Mouse (Mus musculus) midbrain, embryonic 10.5 days (tissue): ENCODE data around the gene Zfp459. TPM values are rescaled to one million over a fixed set of nuclear protein-coding genes. Genes with fewer than 3 reads are reported as not detected.
"Not testable (repeated sequence)": the region's sequence is repeated elsewhere in the genome, so short reads cannot be mapped to it uniquely, and the experiment has no call there.

ENCODE experiments used
- DNase-seq: peaks from one replicate; pipeline ENCODE4 v3.0.0-alpha.2; 2017; ENCODE audit warnings: low spot score
- H3K27ac ChIP-seq: fragments of 300-500 bp; sonication (generic); replicated peaks from 2 replicates; pipeline ENCODE4 v1.5.1; 2016; ENCODE audit warnings: mild to moderate bottlenecking
- H3K27me3 ChIP-seq: fragments of 300-500 bp; sonication (generic); 2 replicates; pipeline ENCODE4 v1.6.1; 2016; ENCODE audit warnings: low read depth, mild to moderate bottlenecking; ENCODE audit not compliant: poor library complexity, severe bottlenecking
- H3K36me3 ChIP-seq: fragments of 300-500 bp; sonication (generic); 2 replicates; pipeline ENCODE4 v1.6.1; 2016; ENCODE audit warnings: mild to moderate bottlenecking, moderate library complexity
- H3K4me1 ChIP-seq: fragments of 300-500 bp; sonication (generic); 2 replicates; pipeline ENCODE4 v1.6.1; 2016
- H3K4me3 ChIP-seq: fragments of 300-500 bp; sonication (generic); 2 replicates; pipeline ENCODE4 v1.5.1; 2016; ENCODE audit warnings: mild to moderate bottlenecking, moderate library complexity
- H3K9me3 ChIP-seq: fragments of 300-500 bp; sonication (generic); replicated peaks from 2 replicates; pipeline ENCODE4 v1.6.1; 2016; ENCODE audit warnings: mild to moderate bottlenecking
- WGBS: fragments of 180-500 bp; shearing (Covaris S2); methylation state at CpG from one replicate; pipeline ENCODE4 v1.1.7; 2016; 5-methylcytosine and 5-hydroxymethylcytosine counted together
- polyA plus RNA-seq: library from polyadenylated mRNA; unstranded; fragments of >200 nt; fragmentation: Nextera tagmentation; extraction: Ambion mirVana; gene quantifications from 2 replicates; pipeline ENCODE4 v1.2.1, GENCODE M21; 2016

The Zfp459 gene
- polyA plus RNA-seq = 0.39 TPM in 2 replicates

GRCm38 (mm10) chr13:67421207-67421857, at the start of gene Zfp459:
TSS of gene Zfp459 (minus strand) at chr13:67421418.
- WGBS = 3% methylated on average over 22 of the region's 22 CpGs
- H3K27me3 ChIP-seq = no peaks in the 10 kb centered on the region
- H3K4me1 ChIP-seq = peaks cover 10% of the 10 kb centered on the region
- no peaks in the 10 kb centered on the region for H3K36me3 ChIP-seq
- H3K27ac ChIP-seq = peak within 1 kb of the TSS; percentile 69
- H3K9me3 ChIP-seq = no peaks in the 10 kb centered on the region
- H3K4me3 ChIP-seq = peak within 1 kb of the TSS; percentile 74
- DNase-seq = peak; percentile 68

- Histone ChIP-seq H3K9me3 (0 out of 2 replicates have a peak, but pooled peaks cover 5% of the 10 kb centered on the region), H3K4me3 (no peak overlapping the region), H3K36me3 (peaks cover 16% of the 10 kb centered on the region), H3K27me3 (no peaks in the 10 kb centered on the region), H3K27ac (no peak overlapping the region), H3K4me1 (no peaks in the 10 kb centered on the region)
- 86% methylated on average over 3 of the region's 3 CpGs for WGBS
- DNase-seq = no peak
Measured at GRCm38 (mm10) chr13:67469274-67469673, 48.1 kb upstream of the Zfp459 start.

GRCm38 (mm10) chr13:67463506-67464185, 42.4 kb upstream of the Zfp459 start:
- 88% methylated on average over 3 of the region's 5 CpGs for WGBS
- not testable (repeated sequence) for H3K27me3 ChIP-seq, H3K4me3 ChIP-seq, DNase-seq, H3K4me1 ChIP-seq, H3K36me3 ChIP-seq, H3K9me3 ChIP-seq, H3K27ac ChIP-seq

GRCm38 (mm10) chr13:67452021-67452309, 30.7 kb upstream of the Zfp459 start:
- H3K9me3 ChIP-seq = no peaks in the 10 kb centered on the region; the same call in 1 of the 2 replicates
- peaks cover 4% of the 10 kb centered on the region; the same call in 1 of the 2 replicates for H3K36me3 ChIP-seq
- peak overlapping the region; percentile 66 for H3K4me3 ChIP-seq
- peak; percentile 12 for DNase-seq
- peaks cover 12% of the 10 kb centered on the region for H3K4me1 ChIP-seq
- H3K27me3 ChIP-seq = no peaks in the 10 kb centered on the region
- WGBS = 2% methylated on average over 3 of the region's 3 CpGs
- H3K27ac ChIP-seq = peak overlapping the region; percentile 71

- H3K27me3 ChIP-seq = no peaks in the 10 kb centered on the region
- peak; percentile 76 for DNase-seq
- H3K36me3 ChIP-seq = peaks cover 10% of the 10 kb centered on the region
- 2% methylated on average over 20 of the region's 20 CpGs for WGBS
- H3K4me3 ChIP-seq = peak within 1 kb of the TSS; percentile 66
- H3K9me3 ChIP-seq = peaks cover 3% of the 10 kb centered on the region; the same call in 1 of the 2 replicates
- H3K27ac ChIP-seq = peak within 1 kb of the TSS; percentile 77
- H3K4me1 ChIP-seq = peaks cover 12% of the 10 kb centered on the region
Measured at GRCm38 (mm10) chr13:67451172-67452020, 30.2 kb upstream of the Zfp459 start, which contains the start of gene Zfp874a. TSS of gene Zfp874a (minus strand) at chr13:67451624.

GRCm38 (mm10) chr13:67437095-67437494, 15.9 kb upstream of the Zfp459 start:
- not testable (repeated sequence) for H3K27ac ChIP-seq, H3K36me3 ChIP-seq, H3K4me1 ChIP-seq, H3K9me3 ChIP-seq, H3K27me3 ChIP-seq, DNase-seq, H3K4me3 ChIP-seq
- 89% methylated on average over 1 of the region's 3 CpGs for WGBS

- Histone ChIP-seq H3K9me3 (no peaks in the 10 kb centered on the region), H3K27ac (no peak overlapping the region), H3K4me3 (no peak overlapping the region), H3K27me3 (no peaks in the 10 kb centered on the region), H3K36me3 (no peaks in the 10 kb centered on the region), H3K4me1 (no peaks in the 10 kb centered on the region)
- 87% methylated on average over 3 of the region's 3 CpGs for WGBS
- no peak for DNase-seq
Measured at GRCm38 (mm10) chr13:67428116-67428515, 6.9 kb upstream of the Zfp459 start.

GRCm38 (mm10) chr13:67425699-67426098, 4.5 kb upstream of the Zfp459 start:
- H3K4me3 ChIP-seq, H3K27ac ChIP-seq, H3K9me3 ChIP-seq, H3K36me3 ChIP-seq, H3K4me1 ChIP-seq, DNase-seq, H3K27me3 ChIP-seq: not testable (repeated sequence)

GRCm38 (mm10) chr13:67422532-67422931, 1.3 kb upstream of the Zfp459 start:
- not testable (repeated sequence) for H3K36me3 ChIP-seq, DNase-seq
- WGBS = 77% methylated on average over 2 of the region's 2 CpGs

GRCm38 (mm10) chr13:67420558-67421206, 536 bp downstream of the Zfp459 start:
- Histone ChIP-seq H3K4me1 (peaks cover 10% of the 10 kb centered on the region), H3K27me3 (no peaks in the 10 kb centered on the region), H3K27ac (peak overlapping the region; percentile 69), H3K36me3 (no peaks in the 10 kb centered on the region), H3K9me3 (no peaks in the 10 kb centered on the region), H3K4me3 (peak overlapping the region; percentile 74)
- no peak for DNase-seq
- WGBS = 37% methylated on average over 11 of the region's 11 CpGs

More at GRCm38 (mm10) chr13:67422532-67422931, 1.3 kb upstream of the Zfp459 start:
- H3K9me3 ChIP-seq, H3K4me3 ChIP-seq, H3K27me3 ChIP-seq, H3K4me1 ChIP-seq, H3K27ac ChIP-seq: not testable (repeated sequence)

GRCm38 (mm10) chr13:67416811-67417210, 4.4 kb downstream of the Zfp459 start:
- Histone ChIP-seq H3K4me1 (peaks cover 9% of the 10 kb centered on the region), H3K27ac (no peak overlapping the region), H3K36me3 (no peaks in the 10 kb centered on the region), H3K9me3 (no peaks in the 10 kb centered on the region), H3K27me3 (no peaks in the 10 kb centered on the region), H3K4me3 (no peak overlapping the region)
- DNase-seq = no peak
- 91% methylated on average over 3 of the region's 3 CpGs for WGBS

GRCm38 (mm10) chr13:67415759-67416158, 5.5 kb downstream of the Zfp459 start:
- H3K36me3 ChIP-seq = no peaks in the 10 kb centered on the region
- DNase-seq = no peak
- no peaks in the 10 kb centered on the region for H3K9me3 ChIP-seq
- WGBS = 87% methylated on average over 6 of the region's 6 CpGs
- no peaks in the 10 kb centered on the region for H3K27me3 ChIP-seq
- H3K4me1 ChIP-seq = peaks cover 2% of the 10 kb centered on the region
- H3K4me3 ChIP-seq = no peak overlapping the region
- no peak overlapping the region for H3K27ac ChIP-seq
